Mouse (Mus musculus): ENCODE measurements around the gene Psmb2.

Psmb2 gene

DNA sequence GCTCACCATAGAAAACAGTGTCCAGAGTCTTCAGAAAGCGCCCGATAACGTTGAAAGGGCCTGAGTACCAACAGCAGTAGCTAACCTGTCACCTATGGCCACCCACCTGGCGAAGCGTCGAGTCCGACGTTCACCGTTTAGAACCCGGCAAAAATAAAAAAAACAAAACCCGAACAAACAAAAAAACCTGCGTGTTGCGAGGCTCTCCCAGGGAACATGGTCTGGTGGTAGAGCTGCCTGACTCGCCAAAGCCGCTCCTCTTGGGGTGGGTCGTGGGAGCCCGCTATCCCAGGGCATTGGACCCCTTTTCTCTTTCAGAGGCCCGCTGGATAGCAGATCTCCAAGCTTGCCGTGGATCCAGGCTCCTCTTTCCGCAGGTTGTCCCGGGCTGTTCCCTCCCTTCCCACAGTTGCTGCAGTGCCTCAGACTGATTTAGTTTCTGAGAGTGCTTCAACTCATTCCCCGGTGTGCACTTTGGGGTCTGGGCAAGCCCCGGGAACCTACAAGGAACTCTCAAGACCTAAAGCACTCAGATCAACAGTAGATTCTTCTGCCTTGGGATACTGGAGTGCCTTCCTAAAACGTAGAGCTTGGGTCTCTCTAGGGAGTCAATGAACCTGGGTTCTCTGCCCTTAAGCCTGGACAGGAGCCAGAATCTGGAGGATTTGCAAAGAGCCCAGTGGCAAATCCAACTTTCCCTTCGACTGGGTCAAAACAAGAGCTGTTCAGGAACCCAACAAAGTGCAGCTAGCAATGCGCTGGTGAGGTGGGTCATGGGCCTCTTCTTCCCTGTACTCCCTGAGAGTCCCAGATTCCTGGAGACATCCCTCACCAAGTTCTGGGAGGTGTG lies 55.3 kb downstream of the Psmb2 start:
- no peak for DNase-seq

DNA sequence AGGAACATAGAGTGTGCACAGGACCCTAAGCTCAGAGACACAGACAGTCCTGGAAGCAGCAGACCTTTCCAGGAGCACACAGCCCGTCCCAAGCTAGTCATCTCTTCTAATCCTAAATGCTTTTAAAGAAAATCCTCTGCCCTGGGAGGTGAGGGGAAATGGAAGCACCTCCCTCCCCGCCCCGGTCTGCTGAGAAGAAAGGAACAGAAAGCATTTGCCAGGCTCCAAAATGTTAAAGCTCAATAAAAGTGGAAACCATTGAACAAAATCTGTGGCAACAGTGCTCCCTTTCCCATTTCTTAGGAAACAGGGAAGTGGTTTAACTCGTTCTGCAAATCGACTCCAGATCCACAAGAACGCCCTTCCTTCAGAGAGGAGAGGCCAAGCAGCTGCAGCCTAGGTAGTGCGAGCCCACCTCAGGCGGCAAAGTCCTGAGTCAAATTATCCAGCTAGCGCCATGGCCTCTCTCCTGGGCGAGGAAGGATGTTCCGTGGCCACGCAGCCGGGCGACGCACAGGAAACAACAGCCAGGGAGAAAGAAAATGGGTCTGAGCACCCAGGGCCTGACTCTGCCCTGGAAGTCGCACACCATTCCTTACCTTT lies 56.7 kb downstream of the Psmb2 start:
- DNase-seq = no peak

GRCm38 (mm10) chr4:126734700-126735381 lies 57.4 kb downstream of the Psmb2 start:
- no peak for DNase-seq

- DNase-seq = no peak
Measured at GRCm38 (mm10) chr4:126735382-126736000, 58.1 kb downstream of the Psmb2 start.

GRCm38 (mm10) chr4:126736001-126736414 lies 58.6 kb downstream of the Psmb2 start, which contains the start of gene Tfap2e:
Gene Tfap2e (minus strand): TSS chr4:126736240.
- DNase-seq = peak; percentile 17

DNA sequence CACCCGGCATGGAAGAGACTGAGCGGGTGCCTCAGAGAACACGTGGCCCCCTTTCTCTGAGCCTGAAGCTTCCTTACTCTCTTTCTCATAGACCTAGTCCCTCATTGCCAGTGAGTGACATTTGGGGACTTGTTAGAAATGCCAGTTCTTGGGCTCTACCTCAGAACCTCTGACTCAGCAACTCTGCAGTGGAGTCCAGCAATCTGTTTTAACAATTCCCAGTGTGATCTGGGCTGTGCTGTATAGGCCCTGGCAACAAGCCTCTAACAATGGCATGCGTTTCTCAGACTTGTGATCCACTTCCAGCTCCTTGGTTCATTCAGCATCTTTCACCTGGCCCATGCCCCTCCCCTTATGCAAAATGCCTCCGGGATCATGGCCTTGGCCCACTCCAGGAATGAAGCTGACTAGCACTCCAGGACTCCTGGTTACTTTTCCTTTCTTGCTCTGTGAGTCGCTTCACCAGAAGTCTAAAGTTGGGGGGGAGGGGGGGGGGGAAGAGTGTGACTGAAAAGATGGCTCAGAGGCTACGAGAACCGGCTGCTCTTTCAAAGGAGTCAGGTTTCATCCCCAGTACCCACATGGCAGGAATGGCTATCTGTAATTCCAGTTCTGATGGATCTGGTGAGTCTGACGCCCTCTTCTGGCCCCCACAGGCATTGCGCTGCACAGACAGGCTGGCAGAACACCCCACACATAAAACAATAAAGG lies 62.7 kb downstream of the Psmb2 start:
- DNase-seq = no peak

DNA sequence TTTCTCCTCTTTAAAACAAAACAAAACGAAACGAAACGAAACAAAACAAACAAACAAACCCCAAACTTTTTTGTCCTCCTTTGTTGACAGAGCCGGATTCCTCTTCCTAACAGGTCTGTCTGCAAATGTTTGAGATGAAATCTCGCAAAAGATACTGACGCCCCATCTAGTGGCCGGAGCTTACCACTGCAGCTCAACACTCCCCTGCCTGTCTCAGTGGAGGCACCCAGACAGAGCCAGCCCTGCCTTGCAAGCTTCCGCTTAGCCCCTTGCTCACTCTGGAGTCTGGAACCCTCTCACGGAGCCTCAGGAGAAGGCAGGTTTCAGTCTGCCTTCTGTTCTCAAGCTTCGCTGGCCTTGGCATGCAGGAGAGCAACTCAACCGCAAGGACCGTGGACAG lies 64.0 kb downstream of the Psmb2 start:
- peak; percentile 86 for DNase-seq

DNA sequence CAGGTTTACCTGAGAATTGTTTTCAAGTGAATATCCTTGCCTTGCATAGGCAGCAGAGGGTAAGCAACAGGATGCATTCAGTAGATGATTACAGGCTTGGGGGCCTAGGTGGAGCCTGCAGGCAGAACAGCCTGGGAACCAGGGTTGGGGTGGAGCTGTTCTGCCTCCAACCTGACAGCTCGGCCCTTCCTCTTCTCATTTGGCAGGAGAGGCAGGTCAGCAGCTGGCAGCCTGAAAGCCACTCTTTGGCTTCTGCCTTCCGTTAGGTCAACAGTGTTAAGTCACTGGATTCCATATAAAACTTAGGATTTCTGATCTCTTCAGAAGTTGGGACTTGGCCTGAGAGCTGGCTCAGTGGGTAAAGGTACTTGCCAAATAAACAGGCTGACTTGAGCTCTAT lies 65.5 kb downstream of the Psmb2 start:
- no peak for DNase-seq

DNA sequence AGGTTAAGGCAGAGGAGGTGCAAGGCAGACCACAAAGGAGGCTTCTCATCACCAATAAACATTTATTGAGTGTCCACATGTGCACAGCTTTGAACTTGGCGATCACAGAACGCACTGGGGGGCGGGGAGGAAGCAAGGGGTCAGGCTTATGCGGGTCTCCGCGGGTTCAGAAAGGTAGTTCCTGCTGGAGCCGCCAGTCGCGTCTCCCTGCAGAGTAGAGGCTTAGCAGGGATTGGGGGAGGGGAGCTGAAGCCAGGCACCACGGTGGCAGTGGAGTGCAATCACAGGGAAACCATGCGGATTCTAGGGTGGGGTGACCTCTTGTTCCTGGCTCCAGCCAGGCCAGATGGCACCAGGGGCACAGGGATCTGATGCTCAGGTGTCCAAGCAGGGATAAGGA lies 66.3 kb downstream of the Psmb2 start:
- no peak for DNase-seq

GRCm38 (mm10) chr4:126744831-126745230 lies 67.4 kb downstream of the Psmb2 start:
- DNase-seq = no peak

GRCm38 (mm10) chr4:126745506-126746193 lies 68.2 kb downstream of the Psmb2 start:
- peak; percentile 76 for DNase-seq

GRCm38 (mm10) chr4:126746194-126746840 lies 68.9 kb downstream of the Psmb2 start:
- no peak for DNase-seq

DNA sequence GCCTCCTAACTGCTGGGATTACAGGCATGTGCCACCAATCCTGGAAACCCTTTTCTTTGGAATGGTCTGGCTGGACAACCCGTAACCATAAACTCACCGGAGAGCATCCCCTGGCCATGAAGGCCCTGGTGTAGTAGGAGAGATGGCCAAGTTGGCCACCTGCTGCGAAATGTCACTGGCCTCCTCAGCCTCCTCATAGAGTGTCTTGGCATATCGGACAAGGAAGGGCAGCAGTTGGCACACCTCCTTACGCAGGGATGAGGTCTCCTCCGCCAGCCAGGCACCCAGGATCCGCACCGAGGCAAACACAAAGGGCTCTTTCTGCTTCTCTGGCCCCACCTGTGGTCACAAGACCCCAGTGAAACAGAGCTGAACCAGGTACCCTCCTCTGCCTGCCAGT lies 71.0 kb downstream of the Psmb2 start:
- no peak for DNase-seq

GRCm38 (mm10) chr4:126749553-126749952 lies 72.1 kb downstream of the Psmb2 start:
- no peak for DNase-seq

DNA sequence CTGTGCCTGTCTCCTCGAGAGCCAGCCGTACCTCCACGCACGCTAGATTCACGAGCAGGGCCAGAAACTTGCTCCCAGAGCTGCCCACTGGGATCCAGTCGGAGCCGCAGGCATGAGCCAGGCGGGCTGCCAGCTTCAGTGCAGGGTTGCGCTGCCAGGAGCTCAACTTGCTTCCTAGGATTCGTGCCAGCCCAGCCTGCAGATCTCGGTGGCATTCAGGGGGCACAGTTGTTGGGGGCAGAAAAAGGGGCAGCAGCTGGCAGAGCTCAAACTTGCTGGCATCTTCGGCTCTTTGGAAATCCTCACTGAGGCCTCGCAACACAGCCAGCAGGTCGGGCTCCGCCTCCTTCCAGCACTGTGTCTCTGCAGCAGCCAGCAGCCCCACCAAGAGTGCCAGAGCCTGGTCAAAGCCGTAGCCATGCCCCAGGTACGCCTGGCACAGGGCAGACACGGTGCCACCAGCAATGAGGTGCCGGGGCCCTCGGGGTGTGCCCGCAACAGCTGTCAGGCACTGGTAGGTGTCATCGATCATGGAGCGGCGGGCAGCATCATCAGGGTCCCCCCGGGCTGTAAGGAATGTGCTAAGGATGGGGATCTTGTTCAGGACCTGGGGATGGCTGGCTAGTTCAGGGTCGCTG lies 72.7 kb downstream of the Psmb2 start:
- DNase-seq = no peak

GRCm38 (mm10) chr4:126750863-126751555 lies 73.6 kb downstream of the Psmb2 start:
- no peak for DNase-seq

DNA sequence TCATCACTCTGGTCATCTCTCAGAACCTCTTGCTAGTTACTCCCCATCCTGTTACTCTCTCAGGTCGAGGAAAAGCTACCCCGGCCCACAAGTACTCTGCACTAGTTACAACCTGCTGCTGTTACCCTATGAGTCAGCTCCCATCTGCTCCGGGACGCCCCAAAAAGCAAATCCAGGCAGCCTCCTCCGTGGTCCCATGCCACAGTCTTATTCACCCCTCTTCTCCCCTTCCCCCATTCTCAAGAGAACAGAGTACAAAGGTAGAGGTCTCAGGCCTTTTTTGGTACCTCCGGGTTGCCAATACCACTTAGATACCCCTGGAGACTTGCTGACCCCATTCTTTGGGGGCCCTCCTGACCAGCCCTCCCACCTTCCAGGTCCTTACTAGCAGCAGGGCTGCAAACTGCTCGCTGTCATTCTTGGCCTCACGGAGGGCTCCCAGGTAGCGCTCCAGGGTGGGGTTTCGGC lies 74.2 kb downstream of the Psmb2 start:
- DNase-seq = no peak

DNA sequence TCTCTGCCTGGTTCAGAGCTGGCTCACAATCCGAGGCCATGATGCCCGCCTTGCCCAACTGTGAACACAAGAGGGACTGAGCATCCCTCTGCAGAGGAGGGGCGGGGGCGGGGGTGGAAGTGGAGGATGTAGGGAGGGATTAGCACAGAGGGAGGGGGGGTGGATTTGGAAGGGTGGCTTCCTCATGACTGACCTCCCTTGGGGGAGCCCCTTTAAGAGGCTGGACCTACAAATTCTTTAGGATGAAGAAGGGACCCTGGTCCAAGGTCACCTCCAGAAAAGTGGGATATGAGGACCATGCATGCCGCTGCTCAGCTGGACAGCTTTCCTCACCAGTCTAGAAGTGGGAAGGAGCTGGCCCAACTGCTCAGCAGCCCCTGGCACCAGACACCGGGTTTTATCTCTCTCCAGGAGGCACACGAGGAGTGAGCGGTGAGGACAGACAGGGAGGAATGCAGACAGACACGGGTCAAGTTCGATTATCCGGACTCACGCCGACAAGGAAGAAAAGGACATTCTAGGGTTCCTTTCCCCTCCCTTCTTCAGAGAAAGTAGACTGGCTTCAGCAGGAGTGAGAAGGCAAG lies 74.7 kb downstream of the Psmb2 start:
- DNase-seq = peak; percentile 17

- DNase-seq = peak; percentile 41
Measured at GRCm38 (mm10) chr4:126752608-126753141, 75.2 kb downstream of the Psmb2 start.

Data from thymus, postnatal 14 days (tissue).